Mouse (Mus musculus): ENCODE results near the gene Zmynd11. TPM values are rescaled to one million over a fixed set of nuclear protein-coding genes. Genes with fewer than 3 reads are reported as not detected.

Zmynd11 gene
- polyA plus RNA-seq (2017; shearing (Covaris generic)): 131 TPM

DNA sequence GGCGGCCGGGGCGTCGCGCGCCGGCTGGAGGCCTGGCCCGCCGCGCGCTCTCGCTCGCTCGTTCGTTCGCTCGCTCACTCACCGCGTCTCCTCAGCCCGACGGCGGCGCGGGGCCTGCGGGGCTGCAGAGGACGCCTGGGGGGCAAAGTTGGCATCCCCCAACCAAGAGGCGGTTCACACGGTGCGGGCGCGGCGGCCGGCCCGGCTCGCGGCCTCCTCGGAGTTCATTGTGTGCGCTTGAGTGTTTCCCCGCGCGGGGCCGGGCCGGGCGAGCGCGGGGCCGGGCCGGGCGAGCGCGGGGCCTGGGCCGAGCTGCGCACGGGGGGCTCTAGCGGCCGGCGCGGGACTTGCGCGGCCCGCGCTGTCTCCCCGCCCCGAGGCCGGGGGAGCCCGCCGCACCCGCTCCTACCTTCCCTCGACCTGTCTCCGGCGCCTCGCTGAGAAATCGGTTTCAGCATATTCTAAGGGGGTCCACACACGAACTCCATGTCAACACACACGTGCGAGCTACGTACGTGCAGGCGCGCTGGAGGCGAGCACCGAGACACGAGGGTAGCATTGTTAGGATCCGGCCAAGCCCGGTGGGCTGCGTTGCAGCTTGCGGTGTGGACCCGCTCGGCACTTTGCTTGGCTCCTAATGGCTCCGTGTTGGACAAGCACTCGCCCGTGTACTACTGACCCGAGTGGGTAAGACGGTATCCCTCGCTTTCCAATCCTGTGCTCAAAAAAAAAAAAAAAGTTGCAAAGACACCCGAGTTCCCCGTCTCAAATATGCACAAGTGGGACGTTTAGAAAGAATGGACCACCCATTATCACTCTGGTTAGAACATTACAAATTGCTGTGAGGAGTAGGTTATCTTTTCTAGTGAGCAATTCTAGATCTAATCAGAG, at the start of gene Zmynd11:
Gene Zmynd11, minus strand, starts transcription at position 685 of the 891 bp plus-strand sequence.

All from effector memory CD4-positive, alpha-beta T cell, adult 5 months (primary cell).